Mouse (Mus musculus) CH12.LX (cell line): ENCODE measurements around the gene Ccl22.

ENCODE experiments used
- CTCF ChIP-seq, 2 experiments: IDR thresholded peaks in 1 of 2; conservative IDR thresholded peaks in 1 of 2; 2 replicates each; pipeline ENCODE4 v1.5.1; 2011 to 2012; ENCODE audit warnings: low read depth in 2 of 2, low read length in 2 of 2, improper control_type of control experiment in 1 of 2, inconsistent platforms in 1 of 2, mild to moderate bottlenecking in 1 of 2, moderate library complexity in 1 of 2
- HCFC1 ChIP-seq: IDR thresholded peaks from 2 replicates; pipeline ENCODE4 v1.6.1; 2012; ENCODE audit warnings: low read depth, mild to moderate bottlenecking, inconsistent platforms, low read length, improper control_type of control experiment
- IRF4 ChIP-seq: IDR thresholded peaks from 2 replicates; pipeline ENCODE4 v1.6.1; 2014; ENCODE audit warnings: low read depth, mild to moderate bottlenecking, inconsistent platforms, low read length, improper control_type of control experiment
- KAT2A ChIP-seq: IDR thresholded peaks from 2 replicates; pipeline ENCODE4 v1.6.1; 2012; ENCODE audit warnings: low read length, improper control_type of control experiment, inconsistent platforms; ENCODE audit not compliant: insufficient replicate concordance
- NELFE ChIP-seq: IDR thresholded peaks from 2 replicates; pipeline ENCODE4 v1.6.1; 2011; ENCODE audit warnings: low read depth, low read length, improper control_type of control experiment
- PAX5 ChIP-seq: IDR thresholded peaks from 2 replicates; pipeline ENCODE4 v1.6.1; 2012; ENCODE audit warnings: low read length, inconsistent platforms, mixed read lengths
- POLR2A ChIP-seq: IDR thresholded peaks from 2 replicates; pipeline ENCODE4 v1.6.1; 2011; ENCODE audit warnings: low read depth, mild to moderate bottlenecking, improper control_type of control experiment, low read length
- RCOR1 ChIP-seq: conservative IDR thresholded peaks from 2 replicates; pipeline ENCODE4 v1.6.1; 2012; ENCODE audit warnings: low read depth, mild to moderate bottlenecking, inconsistent platforms, low read length, improper control_type of control experiment
- SIN3A ChIP-seq: IDR thresholded peaks from 2 replicates; pipeline ENCODE4 v1.6.1; 2012; ENCODE audit warnings: low read length, improper control_type of control experiment, inconsistent platforms
- SMC3 ChIP-seq: IDR thresholded peaks from 2 replicates; pipeline ENCODE4 v1.6.1; 2011; ENCODE audit warnings: low read depth, low read length, improper control_type of control experiment
- TBP ChIP-seq: conservative IDR thresholded peaks from 2 replicates; pipeline ENCODE4 v1.6.1; 2011; ENCODE audit warnings: low read depth, low read length, improper control_type of control experiment
- USF1 ChIP-seq: IDR thresholded peaks from 2 replicates; pipeline ENCODE4 v1.6.1; 2014; ENCODE audit warnings: low read depth, mild to moderate bottlenecking, inconsistent platforms, low read length, improper control_type of control experiment
- USF2 ChIP-seq: conservative IDR thresholded peaks from 2 replicates; pipeline ENCODE4 v1.6.1; 2011; ENCODE audit warnings: low read depth, low read length, improper control_type of control experiment

GRCm38 (mm10) chr8:94715871-94716270 is 29.5 kb upstream of the Ccl22 start:
- TF ChIP-seq CTCF (conservative IDR thresholded peaks at IDR 0.05 in 1 of 2, IDR thresholded peaks at IDR 0.05 in 1 of 2; ENCODE audit: low read depth in 2 of 2, low read length in 2 of 2) (no peak), RCOR1 (no peak), POLR2A (no peak), NELFE (no peak), TBP (no peak), SIN3A (no peak), HCFC1 (no peak), SMC3 (no peak), IRF4 (no peak), USF2 (no peak), USF1 (no peak), KAT2A (no peak), PAX5 (no peak)
